Mouse (Mus musculus) layer of hippocampus, adult 11-12 months (tissue): Measurements from ENCODE around the gene Methig1.
"Not testable (repeated sequence)": the region's sequence is repeated elsewhere in the genome, so short reads cannot be mapped to it uniquely, and the experiment has no call there.

Experiments used
- DNase-seq: peaks from one replicate; pipeline ENCODE4 v3.0.0; 2022; ENCODE audit warnings: low spot score

Methig1 gene

DNA sequence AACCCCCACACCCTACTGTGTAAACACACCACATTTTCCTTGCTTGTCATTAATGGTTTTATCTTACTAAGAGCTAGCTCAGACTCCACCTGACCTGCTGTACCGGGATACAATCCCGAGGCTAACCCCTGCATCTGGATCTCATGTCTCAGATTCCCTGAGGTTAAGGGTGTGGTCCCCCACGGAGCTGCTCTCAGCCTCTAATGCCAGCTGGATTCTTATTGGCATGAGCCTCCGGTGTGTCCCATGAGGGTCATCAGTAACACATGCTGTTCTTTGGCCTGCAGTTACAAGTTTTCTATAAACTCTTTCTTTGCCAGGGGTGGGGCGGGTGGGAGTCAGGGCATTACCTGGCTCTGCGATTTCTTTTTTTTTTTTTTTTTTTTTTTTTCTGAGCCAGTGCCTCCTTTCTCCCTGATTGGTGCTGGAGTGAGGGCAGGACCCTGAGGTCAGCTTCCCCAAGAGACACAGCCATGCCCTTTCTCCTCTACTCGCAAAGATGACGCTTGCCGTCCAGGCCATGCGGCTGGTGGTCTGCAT lies at the start of gene Methig1, which contains the start of gene Mettl7a2:
Gene Methig1 (plus strand): TSS at position 439 of the 540 bp plus-strand sequence.
Gene Mettl7a2 (plus strand): TSS at position 490 of the 540 bp plus-strand sequence.
- DNase-seq, result no peak

DNA sequence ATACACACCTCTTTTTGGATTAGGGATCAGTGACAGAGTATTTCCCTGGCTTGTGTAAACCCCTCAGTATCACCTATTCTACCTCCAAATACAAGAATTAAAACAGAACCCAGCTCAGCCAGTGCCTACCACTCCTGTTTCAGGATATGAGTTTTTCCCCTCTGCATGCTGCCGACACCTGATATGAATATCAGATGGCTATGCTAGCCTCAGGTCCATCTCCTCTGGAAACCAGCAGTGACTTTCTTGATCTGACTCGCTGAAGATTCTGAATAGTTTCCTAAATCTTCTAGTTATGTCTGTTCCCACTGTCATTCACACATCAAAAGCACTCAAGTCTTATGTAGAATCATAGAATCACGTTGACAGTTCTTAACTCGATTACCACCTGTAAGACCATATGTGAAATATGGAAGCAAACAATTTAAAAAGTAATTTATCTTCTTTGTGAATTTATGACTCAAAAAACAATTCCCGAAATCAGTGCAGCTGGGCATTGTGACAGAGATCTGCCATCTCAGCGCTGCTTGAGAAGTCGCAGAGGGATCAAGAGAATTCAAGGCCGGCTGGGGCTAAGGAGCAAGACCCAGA lies 49.4 kb upstream of the Methig1 start:
- peak; percentile 16 for DNase-seq

DNA sequence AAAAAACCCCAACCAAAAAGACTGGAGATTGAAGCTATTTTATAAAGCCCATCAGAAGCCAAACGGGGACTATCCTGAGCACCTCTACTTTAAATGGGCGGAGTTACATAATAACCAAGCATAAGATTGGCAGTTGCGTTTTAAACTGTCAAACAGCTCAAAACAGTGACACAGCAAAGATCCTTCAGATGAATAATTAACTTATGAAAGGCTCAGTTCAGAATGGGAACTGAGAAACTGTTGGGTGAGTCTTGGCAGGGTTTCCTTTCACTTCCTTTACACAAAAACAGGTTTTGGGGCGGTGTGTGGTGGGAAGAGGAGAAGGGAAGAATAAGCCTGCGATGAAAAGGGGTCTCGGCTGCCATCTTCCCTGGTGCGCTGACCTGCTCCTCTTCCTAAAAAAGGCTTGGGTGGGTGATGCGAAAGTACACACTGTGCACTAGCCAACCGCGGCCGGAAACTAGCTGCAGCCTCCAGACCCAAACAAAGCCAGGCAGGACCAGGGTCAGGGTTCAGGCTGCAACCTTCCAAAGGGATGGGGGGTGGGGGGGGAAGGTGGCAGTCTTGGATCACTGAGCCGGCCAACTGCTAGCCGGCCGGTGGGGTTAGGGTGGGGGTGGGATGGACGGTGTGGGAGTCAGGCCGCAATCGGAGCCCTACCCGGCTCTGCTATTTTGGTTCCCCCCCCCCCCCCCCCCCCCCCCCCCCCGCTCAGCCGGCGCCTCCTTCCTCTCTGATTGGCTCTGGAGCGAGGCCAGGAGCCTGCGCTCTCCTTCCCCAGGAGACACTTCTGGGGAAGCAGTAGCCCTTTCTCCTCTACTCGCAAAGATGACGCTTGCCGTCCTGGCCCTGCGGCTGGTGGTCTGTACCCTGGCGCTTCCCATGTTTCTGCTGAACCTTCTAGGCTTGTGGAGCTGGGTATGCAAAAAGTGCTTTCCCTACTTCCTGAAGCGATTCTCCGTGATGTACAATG lies 48.6 kb upstream of the Methig1 start, which contains the start of gene Mettl7a1:
Gene Mettl7a1 (plus strand): TSS at position 122 of the 973 bp plus-strand sequence.
- peak; percentile 88 for DNase-seq

DNA sequence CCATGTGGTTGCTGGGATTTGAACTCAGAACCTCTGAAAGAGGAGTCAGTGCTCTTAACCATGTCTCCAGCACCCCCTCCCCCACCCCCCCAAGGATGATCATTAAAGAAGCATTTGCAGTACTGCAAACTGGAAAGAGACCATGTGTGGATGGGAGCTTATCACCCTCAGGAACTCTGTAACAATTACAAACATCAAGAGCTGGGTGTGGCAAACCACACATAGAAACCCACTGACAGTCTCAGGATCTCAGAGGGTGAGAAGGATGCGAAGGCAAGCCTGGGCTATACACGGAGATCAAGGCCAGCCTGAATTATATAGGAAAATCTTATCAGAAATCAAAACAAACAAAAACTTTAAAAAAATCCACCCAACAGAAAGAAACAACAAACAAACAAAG lies 46.7 kb upstream of the Methig1 start:
- DNase-seq, result no peak

DNA sequence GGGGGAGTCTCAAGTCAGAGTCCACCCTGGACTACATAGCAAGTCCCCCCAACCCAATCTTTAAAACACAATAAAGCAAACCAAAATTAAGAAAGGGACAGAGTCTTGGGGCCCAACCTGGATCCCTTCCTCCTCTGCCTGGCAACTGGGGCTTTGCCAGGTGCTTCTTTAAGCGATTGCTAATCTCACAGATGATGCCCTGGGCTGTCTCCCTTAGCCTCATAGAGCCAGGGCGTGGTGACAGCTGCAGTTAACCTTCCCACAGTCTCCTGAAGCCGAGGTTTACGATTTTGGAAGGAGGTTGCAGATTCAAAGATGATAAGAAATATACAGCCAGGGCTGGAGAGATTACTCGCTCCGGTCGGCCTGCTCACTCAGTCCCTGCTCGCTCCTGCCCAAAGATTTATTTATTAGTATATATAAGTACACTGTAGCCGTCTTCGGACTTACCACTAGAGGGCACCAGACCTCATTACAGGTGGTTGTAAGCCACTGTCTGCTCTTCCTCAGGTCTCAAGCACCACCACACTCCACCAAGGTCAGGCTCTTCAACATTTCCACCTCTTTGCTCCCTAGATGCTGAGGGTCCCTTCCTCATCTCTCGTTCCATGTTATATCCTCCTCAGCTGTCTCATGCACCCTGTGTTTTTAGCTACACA lies 45.4 kb upstream of the Methig1 start:
- DNase-seq, result peak; percentile 39

DNA sequence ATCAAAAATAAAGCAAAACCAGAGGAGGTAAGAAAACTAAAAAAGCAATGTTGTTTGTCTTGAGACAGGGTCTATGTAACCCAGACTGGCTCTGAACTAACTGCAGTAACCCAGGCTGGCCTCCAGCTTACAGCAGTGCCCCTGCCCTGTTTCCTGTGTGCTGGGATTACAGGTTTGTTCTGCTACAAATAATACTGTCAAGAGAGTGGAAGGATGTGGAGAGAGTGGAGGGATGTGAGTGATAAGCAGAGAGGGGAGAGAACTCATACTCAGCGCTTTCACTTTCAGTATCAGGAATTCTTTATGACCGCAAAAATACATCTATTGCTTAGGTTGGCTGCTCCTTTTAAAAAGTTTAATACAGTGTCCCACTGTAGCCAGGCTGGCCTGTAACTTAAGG lies 40.6 kb upstream of the Methig1 start:
- no peak for DNase-seq

DNA sequence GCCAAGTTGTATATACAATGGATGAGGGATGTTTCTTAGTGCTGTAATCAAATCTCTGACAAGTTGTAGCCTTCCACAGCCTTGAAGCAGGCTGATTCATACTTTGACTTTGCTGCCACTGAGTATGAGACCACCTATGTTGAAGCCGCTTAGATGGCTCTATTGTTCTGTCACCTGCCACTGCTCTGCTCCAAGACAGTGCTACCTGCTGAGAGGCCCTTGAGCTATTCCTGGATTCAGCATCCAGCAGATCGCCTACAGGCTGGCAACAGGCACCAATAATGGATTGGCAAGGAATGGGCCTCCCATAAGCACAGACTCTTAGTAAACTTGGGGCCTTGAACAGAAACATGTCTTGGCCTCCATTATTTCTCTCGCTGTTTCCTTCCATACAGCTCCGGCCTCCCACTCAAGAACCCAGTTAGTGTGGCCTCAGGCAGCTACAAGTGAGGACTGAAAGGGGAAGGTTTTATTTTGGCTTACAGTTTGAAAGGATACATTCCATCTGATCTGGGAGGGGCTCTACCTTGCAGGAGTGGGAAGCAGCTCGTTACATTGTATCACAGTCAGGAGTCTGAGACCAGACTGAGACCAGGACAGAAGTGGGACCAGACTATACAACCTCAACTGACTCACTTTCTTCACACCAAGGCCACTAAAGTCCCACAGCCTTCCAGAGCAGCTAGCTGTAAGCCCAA lies 38.4 kb upstream of the Methig1 start:
- DNase-seq, result no peak

DNA sequence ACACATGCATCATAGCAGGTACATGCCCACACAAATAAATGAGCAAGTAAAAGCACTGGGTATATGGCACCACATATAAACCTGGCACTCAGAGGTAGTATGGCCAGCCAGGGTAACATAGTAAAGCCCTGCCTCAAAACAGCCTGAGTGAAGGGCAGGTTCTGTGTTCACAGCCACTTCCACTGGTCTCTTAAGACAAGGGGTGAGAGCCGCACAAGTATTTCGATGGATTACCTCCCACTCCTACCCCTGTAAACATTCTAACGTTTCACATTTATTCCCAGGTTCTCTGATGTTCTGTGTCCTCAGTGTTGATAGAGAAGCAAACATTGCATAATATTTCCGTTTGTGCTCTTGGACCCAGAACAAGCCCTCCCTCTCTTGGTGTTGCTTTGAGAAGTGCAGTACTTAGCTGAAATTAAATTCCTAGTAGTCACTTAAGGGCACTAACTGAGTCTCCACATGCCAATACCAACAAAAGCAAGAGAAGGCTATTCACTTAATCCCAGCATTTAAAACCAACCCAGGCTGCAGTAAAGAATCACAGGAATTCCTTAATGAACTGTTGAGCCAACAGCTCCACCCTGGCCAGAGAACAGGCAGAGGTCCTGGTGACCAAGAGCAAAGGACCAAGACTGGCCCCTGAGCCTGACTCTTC lies 34.8 kb upstream of the Methig1 start:
- not testable (repeated sequence) for DNase-seq

DNA sequence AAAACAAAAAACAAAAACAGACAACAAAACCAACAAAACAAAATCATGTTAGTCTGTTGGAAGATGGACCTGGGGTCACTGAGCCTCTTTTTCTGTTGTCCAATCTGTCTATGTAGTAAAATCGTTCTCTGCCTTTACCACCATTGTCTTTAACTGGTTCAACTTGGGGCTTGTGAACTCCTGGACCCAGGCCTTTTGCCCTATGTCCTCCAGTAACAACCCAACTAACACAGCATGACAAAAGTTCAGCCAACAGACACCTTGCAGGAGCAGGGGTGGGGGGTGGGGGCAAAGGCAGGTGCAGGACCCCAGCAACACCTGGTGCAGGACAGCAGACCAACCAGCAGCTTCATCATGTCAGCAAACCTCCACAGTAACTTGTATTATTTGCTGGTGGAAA lies 33.1 kb upstream of the Methig1 start:
- no peak for DNase-seq

DNA sequence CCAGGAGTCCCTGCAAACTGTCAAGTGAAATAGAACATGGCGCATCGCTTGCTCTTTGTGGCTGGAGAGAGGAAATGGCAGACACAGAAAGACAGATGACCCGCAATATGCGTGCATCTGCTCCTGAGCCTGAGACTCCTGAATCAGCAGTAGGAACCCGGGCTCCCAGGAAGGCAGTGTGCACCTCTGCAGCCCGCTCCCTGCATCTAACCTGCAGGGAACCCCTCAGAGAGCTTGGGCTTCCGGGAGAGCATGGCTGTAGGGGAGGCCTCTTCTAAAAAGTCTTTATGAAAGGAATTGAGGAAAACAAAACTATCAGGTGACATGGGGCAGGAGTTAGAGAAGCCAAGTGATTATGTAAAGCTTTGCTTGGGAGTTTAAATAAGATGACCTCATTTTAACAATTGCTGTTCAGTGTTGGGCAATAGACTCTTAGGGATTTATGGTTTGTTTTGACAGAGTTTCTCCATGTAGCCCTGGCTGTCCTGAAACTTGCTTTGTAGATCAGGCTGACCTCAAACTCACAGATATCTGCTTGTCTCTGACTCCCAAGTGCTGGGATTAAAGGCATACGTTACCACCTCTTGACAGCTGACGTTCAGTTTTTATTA lies 32.5 kb upstream of the Methig1 start:
- DNase-seq, result no peak

DNA sequence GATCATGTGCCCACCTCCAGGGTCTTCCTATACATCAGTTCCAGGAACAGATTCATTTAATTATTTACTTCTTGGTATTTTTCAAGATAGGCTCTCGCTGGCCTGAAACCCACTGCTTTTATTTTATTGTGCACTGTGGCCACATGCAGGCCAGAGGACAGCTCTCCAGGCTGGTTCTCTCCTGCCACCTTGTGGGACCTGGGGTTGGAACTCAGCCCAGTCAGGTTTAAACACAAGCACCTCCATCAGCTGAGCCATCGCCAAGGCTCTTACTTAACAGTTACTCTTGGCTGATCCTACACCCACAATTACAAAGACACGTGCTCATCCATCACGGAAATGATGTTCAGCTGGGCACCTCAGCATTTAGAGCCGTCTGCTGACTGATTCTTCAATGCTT lies 31.8 kb upstream of the Methig1 start:
- no peak for DNase-seq

DNA sequence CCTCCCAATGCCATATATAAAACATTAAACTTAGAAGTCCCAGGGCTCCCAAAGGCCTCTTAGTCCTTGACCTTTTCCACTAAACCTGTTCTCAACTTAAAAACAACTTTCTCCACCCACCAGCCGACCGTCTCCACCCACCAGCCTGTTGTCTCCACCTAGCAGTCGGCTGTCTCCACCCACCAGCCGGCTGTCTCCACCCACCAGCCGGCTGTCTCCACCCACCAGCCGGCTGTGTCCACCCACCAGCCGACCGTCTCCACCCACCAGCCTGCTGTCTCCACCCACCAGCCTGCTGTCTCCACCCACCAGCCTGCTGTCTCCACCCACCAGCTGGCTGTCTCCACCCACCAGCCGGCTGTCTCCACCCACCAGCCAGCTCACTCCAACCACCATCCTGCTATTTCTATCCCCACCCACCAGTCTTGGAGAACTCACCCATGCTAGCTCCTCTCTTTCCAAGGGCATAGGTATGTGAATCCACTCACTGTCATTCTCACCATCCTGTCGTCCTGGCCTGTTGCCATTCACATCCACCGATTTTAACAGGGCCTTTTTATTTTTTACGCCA lies 28.8 kb upstream of the Methig1 start:
- no peak for DNase-seq

DNA sequence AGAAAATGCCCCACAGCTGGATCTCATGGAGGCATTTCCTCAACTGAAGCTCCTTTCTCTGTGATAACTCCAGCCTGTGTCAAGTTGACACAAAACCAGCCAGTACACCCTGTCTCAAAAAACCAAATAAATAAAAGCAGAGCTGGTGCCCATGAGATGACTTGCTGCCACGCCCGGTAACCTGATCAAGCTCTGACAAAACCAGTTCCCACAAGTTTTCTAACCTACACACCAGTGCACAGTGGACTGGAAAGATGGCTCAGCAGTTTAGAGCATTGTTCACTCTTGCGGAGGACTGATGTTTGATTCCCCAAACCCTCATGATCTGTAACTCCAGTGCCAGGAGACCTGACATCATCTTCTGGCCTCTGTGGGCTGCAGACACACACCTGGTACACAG lies 27.7 kb upstream of the Methig1 start:
- no peak for DNase-seq

DNA sequence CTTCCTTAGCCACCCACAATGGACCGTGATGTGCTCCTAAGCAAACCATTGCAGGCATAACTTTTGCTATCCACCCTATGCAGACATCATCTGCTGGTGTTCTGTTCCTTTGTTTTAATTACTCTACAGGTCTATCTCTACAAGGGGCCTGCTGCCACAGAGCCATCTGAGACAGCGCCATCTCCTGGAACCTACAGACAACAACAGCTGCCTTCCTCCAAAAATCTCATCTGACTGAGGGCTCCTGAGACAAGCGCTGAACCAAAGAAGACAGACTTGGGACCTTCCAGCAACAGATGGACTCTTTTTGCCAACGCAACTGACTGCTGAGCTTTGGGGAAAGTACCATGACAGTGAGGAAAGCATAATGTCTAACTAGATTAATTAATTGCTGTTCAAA lies 24.9 kb upstream of the Methig1 start:
- not testable (repeated sequence) for DNase-seq

DNA sequence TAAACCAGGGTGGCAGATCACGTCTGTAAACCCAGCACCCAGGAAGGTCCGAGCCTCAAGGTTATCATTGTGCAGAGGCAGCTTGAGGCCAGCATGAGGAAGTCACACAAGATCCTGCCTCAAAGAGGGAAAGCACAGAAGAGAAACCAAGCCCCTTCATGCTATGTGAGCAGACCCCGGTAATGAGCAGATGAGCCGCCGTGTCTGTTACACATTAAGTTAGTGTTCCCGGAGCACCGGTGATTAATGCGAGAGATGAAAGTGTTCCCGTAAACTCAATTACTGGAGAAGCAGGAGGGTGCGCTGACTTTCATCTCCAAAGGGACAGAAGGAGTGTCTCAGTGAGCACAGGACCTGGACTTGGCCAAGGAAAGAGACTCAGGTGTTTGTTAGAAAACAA lies 23.6 kb upstream of the Methig1 start:
- not testable (repeated sequence) for DNase-seq

DNA sequence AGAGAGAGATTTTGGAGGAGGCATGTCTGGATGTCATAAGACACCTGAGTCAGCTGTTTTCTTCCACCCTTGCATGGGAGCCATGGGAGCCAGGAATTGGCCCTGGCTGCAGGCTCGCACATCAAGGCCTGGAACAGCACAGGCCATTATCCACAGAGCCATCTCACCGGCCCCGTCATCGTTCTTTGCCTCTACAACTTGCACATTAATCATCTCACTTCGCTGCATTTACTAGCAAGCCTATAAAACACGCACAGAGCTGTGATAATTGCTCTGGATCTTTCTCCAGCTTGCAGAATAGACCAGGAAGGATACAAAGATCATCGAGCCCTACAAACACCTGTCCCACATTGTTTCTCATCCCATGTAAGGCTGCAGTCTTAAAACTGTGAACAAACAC lies 22.2 kb upstream of the Methig1 start:
- DNase-seq, result no peak

DNA sequence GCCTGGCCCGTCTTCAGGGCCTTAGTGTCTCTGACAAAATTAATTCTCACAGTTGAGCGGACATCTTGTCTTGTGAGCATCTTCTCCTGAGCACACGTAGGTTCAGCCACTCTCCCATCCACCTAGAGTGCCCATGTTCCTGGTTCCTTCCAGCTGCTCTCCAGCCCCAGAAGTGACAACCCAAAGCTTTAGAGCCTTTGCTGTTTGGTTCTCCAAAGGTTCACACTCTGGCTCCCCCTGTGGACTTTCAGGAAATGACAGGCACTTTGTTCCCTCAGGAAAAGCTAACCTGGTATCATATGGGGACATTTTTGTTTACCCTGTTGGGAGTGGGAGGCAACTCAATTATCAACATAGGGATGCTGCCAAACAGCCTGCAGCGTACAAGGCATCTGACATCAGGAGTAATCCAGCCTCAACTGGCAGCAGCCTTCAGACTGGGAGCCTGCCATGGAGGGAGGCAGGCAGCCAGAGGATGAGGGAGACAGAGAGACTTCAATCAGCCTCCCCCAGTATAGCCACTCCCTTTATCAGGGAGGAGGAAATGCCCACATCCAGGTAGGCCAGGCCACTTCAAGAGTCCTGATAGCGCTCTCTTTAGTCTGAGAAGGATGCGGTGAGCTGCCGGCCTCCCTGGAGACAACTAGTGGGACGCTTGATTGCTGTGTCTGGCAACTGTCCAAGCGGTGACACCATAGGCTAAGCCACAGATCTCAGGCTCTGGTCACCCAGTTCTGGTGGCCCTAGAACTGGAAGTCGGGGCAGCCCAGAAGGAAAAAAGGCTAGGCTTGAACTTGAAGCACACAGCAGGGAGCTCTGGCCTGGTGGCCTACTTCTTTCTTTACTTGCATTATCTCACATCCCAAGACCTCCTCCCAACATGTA lies 20.6 kb upstream of the Methig1 start:
- peak; percentile 19 for DNase-seq

DNA sequence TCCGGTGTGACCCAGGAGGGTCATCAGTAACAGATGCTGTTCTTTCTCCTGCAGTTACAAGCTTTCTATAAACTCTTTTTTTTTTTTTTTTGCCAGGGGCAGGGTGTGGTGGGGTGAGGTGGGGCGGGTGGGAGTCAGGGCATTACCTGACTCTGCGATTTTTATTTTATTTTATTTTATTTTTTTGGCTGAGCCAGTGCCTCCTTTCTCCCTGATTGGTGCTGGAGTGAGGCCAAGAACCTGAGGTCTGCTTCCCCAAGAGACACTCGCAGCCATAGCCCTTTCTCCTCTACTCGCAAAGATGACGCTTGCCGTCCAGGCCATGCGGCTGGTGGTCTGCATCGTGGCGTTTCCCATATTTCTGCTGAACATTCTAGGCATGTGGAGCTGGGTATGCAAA lies 18.3 kb upstream of the Methig1 start, which contains the start of gene Mettl7a3:
Gene Mettl7a3 (plus strand): TSS at position 301 of the 400 bp plus-strand sequence.
- no peak for DNase-seq

DNA sequence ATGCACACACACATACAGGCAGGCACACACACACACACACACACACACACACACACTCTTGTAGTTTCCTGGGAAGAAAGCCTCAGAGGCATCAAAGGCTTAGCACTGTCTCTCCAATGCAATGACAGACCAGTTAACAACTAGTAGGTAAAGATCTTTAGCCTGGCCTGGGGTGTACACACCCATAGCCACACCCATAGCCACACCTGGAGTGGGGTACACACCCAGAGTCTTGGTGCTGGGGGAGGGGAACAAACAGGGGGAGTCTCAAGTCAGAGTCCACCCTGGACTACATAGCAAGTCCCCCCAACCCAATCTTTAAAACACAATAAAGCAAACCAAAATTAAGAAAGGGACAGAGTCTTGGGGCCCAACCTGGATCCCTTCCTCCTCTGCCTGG lies 15.6 kb upstream of the Methig1 start:
- not testable (repeated sequence) for DNase-seq
